Mouse (Mus musculus) small intestine, adult 10 weeks (tissue): Measurements from ENCODE around the gene Ndufs5. TPM values are rescaled to one million over a fixed set of nuclear protein-coding genes. Genes with fewer than 3 reads are reported as not detected.

Experiments used
- polyA plus RNA-seq: library from polyadenylated mRNA; stranded (reverse); fragments of 350-450 nt; fragmentation: Illumina TruSeq; extraction: RNeasy Lipid Tissue Mini Kit (QIAGEN cat#74804); gene quantifications from one replicate; pipeline ENCODE4 v1.2.3, GENCODE M21; 2014; ENCODE audit warnings: low replicate concordance

The Ndufs5 gene
- 7.4 TPM for polyA plus RNA-seq

GRCm38 (mm10) chr4:123717574-123718433, at the start of gene Ndufs5:
Ndufs5 (minus strand) TSS chr4:123718202.

GRCm38 (mm10) chr4:123750152-123750651, 32.2 kb upstream of the Ndufs5 start, which contains the start of gene Akirin1:
Akirin1 (minus strand) TSS chr4:123750345.

GRCm38 (mm10) chr4:123684260-123684659, 33.7 kb downstream of the Ndufs5 start, which contains the start of gene Macf1:
Macf1 (minus strand) TSS chr4:123684360.

Other genes with a start within 250 kb of the Ndufs5 start
- gene Macf1, start 33.8 kb downstream of the Ndufs5 start, polyA plus RNA-seq: 83.5 TPM
- 107 TPM for gene Akirin1, start 32.1 kb upstream of the Ndufs5 start, polyA plus RNA-seq
- 18.0 TPM for gene Rhbdl2, start 69.7 kb upstream of the Ndufs5 start, polyA plus RNA-seq
- gene 4933427I04Rik, start 141.5 kb upstream of the Ndufs5 start, polyA plus RNA-seq: not detected
- gene Mycbp, start 186.6 kb upstream of the Ndufs5 start, polyA plus RNA-seq: 78.8 TPM
- 203 TPM for gene Rragc, start 199.2 kb upstream of the Ndufs5 start, polyA plus RNA-seq
- gene 4930535I16Rik, start 199.8 kb upstream of the Ndufs5 start, polyA plus RNA-seq: not detected